Mouse (Mus musculus) forebrain, embryonic 14.5 days (tissue): ENCODE data around the gene Il18r1. TPM values are rescaled to one million over a fixed set of nuclear protein-coding genes. Genes with fewer than 3 reads are reported as not detected.

Experiments used
- ATAC-seq: fragments of 200-750 bp; cut with Nextera tagmentation; 2 replicates; pipeline ENCODE4 v1.8.0; 2017; ENCODE audit warnings: mild to moderate bottlenecking, moderate library complexity
- DNase-seq: peaks from one replicate; pipeline ENCODE4 v3.0.0-alpha.2; 2015; ENCODE audit warnings: low spot score
- H3K27ac ChIP-seq: fragments of 300-500 bp; sonication (generic); 2 replicates; pipeline ENCODE4 v1.5.1; 2014; ENCODE audit warnings: low read depth, mild to moderate bottlenecking, control low read depth, low read length, moderate library complexity
- H3K27me3 ChIP-seq: fragments of 300-500 bp; sonication (generic); replicated peaks from 2 replicates; pipeline ENCODE4 v1.6.1; 2014; ENCODE audit warnings: low read length, control low read depth, mixed read lengths; ENCODE audit not compliant: control insufficient read depth, insufficient read depth
- H3K36me3 ChIP-seq: fragments of 300-500 bp; sonication (generic); 2 replicates; pipeline ENCODE4 v1.6.1; 2014; ENCODE audit warnings: low read length, control low read depth; ENCODE audit not compliant: control insufficient read depth, insufficient read depth
- H3K4me1 ChIP-seq: fragments of 300-500 bp; sonication (generic); 2 replicates; pipeline ENCODE4 v1.6.1; 2014; ENCODE audit warnings: antibody characterized with exemption, low read length, control low read depth; ENCODE audit not compliant: control insufficient read depth, insufficient read depth
- H3K4me2 ChIP-seq: fragments of 300-500 bp; sonication (generic); 2 replicates; pipeline ENCODE4 v1.6.1; 2014; ENCODE audit warnings: mild to moderate bottlenecking, control low read depth, low read length
- H3K4me3 ChIP-seq: fragments of 300-500 bp; sonication (generic); 2 replicates; pipeline ENCODE4 v1.5.1; 2014; ENCODE audit warnings: low read depth, low read length, control low read depth
- H3K9ac ChIP-seq: fragments of 300-500 bp; sonication (generic); 2 replicates; pipeline ENCODE4 v1.6.1; 2014; ENCODE audit warnings: mild to moderate bottlenecking, low read length, control low read depth, moderate library complexity
- H3K9me3 ChIP-seq: fragments of 300-500 bp; sonication (generic); replicated peaks from 2 replicates; pipeline ENCODE4 v1.6.1; 2016; ENCODE audit warnings: low read length, control low read depth, mixed read lengths; ENCODE audit not compliant: control insufficient read depth
- WGBS: fragments of 180-500 bp; shearing (Covaris S2); extraction: QIAGEN DNeasy Blood & Tissue Kit; methylation state at CpG from one replicate; pipeline ENCODE4 v1.1.7; 2014; 5-methylcytosine and 5-hydroxymethylcytosine counted together
- polyA plus RNA-seq: library from polyadenylated mRNA; unstranded; fragments of >200 nt; fragmentation: Nextera tagmentation; extraction: Ambion mirVana; gene quantifications from 2 replicates; pipeline ENCODE4 v1.2.1, GENCODE M21; 2014

Gene Il18r1
- not detected in 2 replicates for polyA plus RNA-seq

DNA sequence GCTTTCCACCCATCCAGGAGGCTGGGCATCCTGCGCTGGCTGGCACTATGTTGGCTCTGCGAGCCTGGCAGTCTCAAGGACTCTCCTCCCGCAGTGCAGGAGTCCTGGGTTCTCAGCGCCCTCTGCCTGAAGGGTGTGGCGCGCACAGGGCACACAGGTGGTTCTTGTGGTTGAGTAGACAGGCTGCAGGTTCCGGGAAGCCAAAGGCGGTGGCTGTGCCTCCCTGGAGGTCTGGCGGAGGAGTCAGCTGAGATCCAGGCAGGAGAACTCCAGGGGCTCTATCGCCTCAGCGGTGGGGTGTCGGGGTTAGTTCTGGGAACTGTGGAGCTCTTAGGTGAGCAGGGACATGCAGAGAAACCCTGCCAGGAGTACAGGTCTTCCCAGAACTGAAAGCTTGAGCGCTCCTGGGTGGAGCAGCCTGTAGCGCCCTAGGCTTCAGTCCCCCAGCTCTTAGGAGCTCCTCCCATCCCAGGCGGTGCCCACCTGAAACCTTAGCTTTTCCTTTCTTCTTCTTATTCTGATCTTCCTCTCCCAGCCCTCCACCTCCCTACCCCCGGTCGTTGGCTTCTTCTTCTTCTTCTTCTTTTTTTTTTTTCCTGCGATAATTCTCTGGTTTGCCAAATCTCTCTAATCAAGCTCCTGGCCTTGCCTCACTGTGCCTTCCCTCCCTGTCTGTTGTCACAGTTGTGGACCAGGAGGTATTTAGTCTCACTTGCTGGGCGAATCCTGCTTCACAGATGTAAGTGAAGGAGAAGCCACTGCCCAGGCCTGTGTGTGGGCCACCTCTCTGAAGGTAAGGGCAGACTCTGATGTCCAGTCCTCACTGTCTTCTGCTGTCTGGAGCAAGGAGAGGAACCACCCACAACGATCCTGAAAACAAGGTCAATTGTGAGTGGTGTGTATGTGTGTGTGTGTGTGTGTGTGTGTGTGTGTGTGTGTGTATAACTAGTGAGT lies at the start of gene Il18r1:
TSS of gene Il18r1 (plus strand) at position 76 of the 954 bp plus-strand sequence.
- DNase-seq: no peak
- H3K4me2 ChIP-seq: no peak within 1 kb of the TSS
- H3K27me3 ChIP-seq: no peaks in the 10 kb centered on the region
- H3K9ac ChIP-seq: no peak within 1 kb of the TSS
- H3K36me3 ChIP-seq: no peaks in the 10 kb centered on the region
- no peaks in the 10 kb centered on the region for H3K4me1 ChIP-seq
- 49% methylated on average over 20 of the region's 20 CpGs for WGBS
- H3K27ac ChIP-seq: no peak within 1 kb of the TSS
- no peak within 1 kb of the TSS for H3K4me3 ChIP-seq
- no peak for ATAC-seq
- H3K9me3 ChIP-seq: no peaks in the 10 kb centered on the region

- no peaks in the 10 kb centered on the region for H3K9me3 ChIP-seq
- H3K4me3 ChIP-seq: no peak overlapping the region
- DNase-seq (no peak), ATAC-seq (no peak)
- WGBS: 93% methylated on average over 2 of the region's 2 CpGs
- H3K27me3 ChIP-seq: no peaks in the 10 kb centered on the region
- no peaks in the 10 kb centered on the region for H3K4me1 ChIP-seq
- H3K9ac ChIP-seq: no peak overlapping the region
- no peaks in the 10 kb centered on the region for H3K36me3 ChIP-seq
- no peak overlapping the region for H3K4me2 ChIP-seq
- no peak overlapping the region for H3K27ac ChIP-seq
Measured at GRCm38 (mm10) chr1:40417034-40417433, 48.3 kb upstream of the Il18r1 start.

DNA sequence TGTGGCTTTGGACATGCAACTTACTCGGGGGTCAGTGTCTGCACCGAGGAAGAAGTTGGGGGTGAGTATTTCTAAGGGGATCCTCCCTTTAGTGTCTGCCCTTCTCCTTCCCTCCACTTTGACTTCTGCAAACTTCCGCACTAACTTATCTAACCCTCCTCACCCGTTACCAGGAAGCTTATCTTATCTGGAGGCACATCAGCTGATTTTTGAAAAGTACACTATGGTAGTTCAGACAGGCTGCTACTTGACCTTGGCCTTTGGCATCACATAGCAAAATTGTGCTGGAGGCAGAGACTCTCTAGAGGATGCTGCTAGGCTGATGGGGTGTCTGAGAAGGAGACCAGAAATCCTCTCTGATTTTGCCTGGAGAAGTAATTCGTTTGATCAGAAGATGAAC lies 46.8 kb upstream of the Il18r1 start:
- H3K4me1 ChIP-seq: no peaks in the 10 kb centered on the region
- H3K36me3 ChIP-seq: no peaks in the 10 kb centered on the region
- H3K9me3 ChIP-seq: no peaks in the 10 kb centered on the region
- ATAC-seq: no peak
- H3K27ac ChIP-seq: no peak overlapping the region
- no peaks in the 10 kb centered on the region for H3K27me3 ChIP-seq
- no peak overlapping the region for H3K4me2 ChIP-seq
- 87% methylated on average over 5 of the region's 5 CpGs for WGBS
- DNase-seq: no peak
- H3K9ac ChIP-seq: no peak overlapping the region
- no peak overlapping the region for H3K4me3 ChIP-seq

DNA sequence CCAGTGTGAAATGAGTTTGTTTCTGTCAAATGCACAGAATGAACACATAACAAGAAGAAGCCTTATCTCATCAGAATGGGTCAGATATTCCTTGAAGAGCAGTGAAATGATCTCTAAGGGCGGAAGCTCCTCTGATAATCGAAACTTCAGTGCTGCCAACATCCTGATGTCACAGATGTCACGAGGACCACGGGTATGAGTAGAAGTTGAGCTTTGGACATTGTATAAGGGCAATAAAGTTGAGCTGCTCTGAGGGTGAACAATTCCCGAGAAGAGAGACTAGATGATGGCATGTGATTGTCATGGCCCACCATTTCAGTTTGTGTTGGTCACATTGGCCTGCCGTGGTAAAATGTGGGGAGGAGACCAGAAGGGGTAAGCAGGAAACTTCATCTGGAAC lies 41.5 kb upstream of the Il18r1 start:
- Histone ChIP-seq H3K36me3 (no peaks in the 10 kb centered on the region), H3K27me3 (no peaks in the 10 kb centered on the region), H3K9me3 (no peaks in the 10 kb centered on the region), H3K4me1 (no peaks in the 10 kb centered on the region), H3K4me2 (no peak overlapping the region), H3K27ac (no peak overlapping the region), H3K4me3 (no peak overlapping the region), H3K9ac (no peak overlapping the region)
- ATAC-seq (no peak), DNase-seq (no peak)
- 87% methylated on average over 6 of the region's 6 CpGs for WGBS

GRCm38 (mm10) chr1:40427270-40427669 lies 38.1 kb upstream of the Il18r1 start:
- DNase-seq: no peak
- 89% methylated on average over 9 of the region's 9 CpGs for WGBS
- Histone ChIP-seq H3K4me3 (no peak overlapping the region), H3K4me2 (no peak overlapping the region), H3K9me3 (no peaks in the 10 kb centered on the region), H3K36me3 (no peaks in the 10 kb centered on the region), H3K27me3 (no peaks in the 10 kb centered on the region), H3K4me1 (no peaks in the 10 kb centered on the region), H3K9ac (no peak overlapping the region), H3K27ac (no peak overlapping the region)
- no peak for ATAC-seq

DNA sequence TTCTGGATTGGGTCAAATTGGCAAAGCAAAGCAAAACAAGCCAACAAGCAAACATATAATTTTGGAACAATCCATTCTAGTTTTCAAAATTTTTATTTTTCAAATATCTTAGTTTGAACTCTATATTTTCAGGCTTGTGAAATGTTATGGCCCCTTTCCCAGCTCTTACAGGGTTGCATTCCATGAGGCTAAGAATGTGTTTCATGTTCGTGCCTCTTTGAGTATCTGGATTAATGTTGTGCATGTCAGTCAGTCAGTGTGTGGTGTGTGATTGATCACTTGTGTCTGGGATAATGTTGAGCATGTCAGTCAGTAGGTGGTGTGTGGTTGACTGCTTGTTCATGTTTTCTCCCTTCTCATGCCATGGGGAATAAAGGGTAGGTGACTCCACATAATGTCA lies 37.5 kb upstream of the Il18r1 start:
- Histone ChIP-seq H3K9ac (no peak overlapping the region), H3K9me3 (no peaks in the 10 kb centered on the region), H3K27me3 (no peaks in the 10 kb centered on the region), H3K4me2 (no peak overlapping the region), H3K4me1 (no peaks in the 10 kb centered on the region), H3K36me3 (no peaks in the 10 kb centered on the region), H3K27ac (no peak overlapping the region), H3K4me3 (no peak overlapping the region)
- WGBS: 83% methylated on average over 1 of the region's 1 CpGs
- ATAC-seq: no peak
- DNase-seq: no peak

GRCm38 (mm10) chr1:40428910-40429675 lies 36.3 kb upstream of the Il18r1 start, which contains the start of gene Il1rl1:
TSS of gene Il1rl1 (plus strand) at chr1:40429570.
- DNase-seq (no peak), ATAC-seq (no peak)
- Histone ChIP-seq H3K4me1 (no peaks in the 10 kb centered on the region), H3K36me3 (no peaks in the 10 kb centered on the region), H3K9me3 (no peaks in the 10 kb centered on the region), H3K4me2 (no peak within 1 kb of the TSS), H3K4me3 (no peak within 1 kb of the TSS), H3K9ac (no peak within 1 kb of the TSS), H3K27me3 (no peaks in the 10 kb centered on the region), H3K27ac (no peak within 1 kb of the TSS)
- WGBS: 77% methylated on average over 5 of the region's 5 CpGs

DNA sequence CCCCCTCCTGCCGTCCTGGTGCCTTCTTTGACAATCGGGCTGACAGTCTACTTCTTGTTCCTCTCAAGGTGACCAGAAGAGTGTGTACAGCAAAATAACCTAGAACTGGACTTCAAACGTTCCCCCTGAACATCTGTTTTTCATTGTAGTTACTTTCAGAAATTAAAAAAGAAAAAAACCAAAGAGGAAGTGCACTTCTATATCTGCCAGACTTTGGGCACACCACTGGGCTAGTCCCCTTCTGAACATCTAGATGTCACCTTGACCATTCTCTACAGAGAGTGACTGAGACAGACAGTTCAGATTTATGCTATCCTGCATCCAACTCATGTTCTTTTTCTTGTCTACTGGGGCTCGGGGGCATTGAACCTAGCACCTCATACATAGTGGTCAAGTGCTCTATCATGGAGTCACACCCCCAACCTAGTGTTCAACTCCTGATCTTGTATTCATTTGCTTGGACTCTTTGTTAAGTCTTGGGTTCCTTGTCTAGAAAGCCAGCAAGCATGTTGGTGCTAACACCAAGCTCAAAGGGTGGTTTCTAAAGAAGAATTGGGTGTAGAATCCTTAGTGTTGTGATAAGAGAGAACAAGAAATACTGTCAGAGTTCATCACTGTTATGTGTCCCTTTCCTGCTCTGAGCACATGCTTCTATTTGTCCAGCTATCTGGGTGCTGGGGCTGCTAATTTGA lies 35.1 kb upstream of the Il18r1 start:
- Histone ChIP-seq H3K9ac (no peak overlapping the region), H3K4me3 (no peak overlapping the region), H3K4me2 (no peak overlapping the region), H3K36me3 (no peaks in the 10 kb centered on the region), H3K27ac (no peak overlapping the region), H3K9me3 (no peaks in the 10 kb centered on the region), H3K4me1 (no peaks in the 10 kb centered on the region), H3K27me3 (no peaks in the 10 kb centered on the region)
- WGBS: 92% methylated on average over 4 of the region's 4 CpGs
- ATAC-seq (no peak), DNase-seq (no peak)
